Mouse (Mus musculus) G1E (cell line): ENCODE data around the gene Slc37a1.

Experiments
- CTCF ChIP-seq: IDR thresholded peaks from 2 replicates; pipeline ENCODE4 v1.5.1; 2012; ENCODE audit warnings: low read depth, low read length, inconsistent platforms, mixed read lengths
- TAL1 ChIP-seq: conservative IDR thresholded peaks from 2 replicates; pipeline ENCODE4 v1.6.1; 2012; ENCODE audit warnings: low read depth, low read length, inconsistent platforms, mixed read lengths

GRCm38 (mm10) chr17:31351984-31352383, 65.4 kb downstream of the Slc37a1 start:
- TF ChIP-seq CTCF (no peak), TAL1 (no peak)
